Mouse (Mus musculus) G1E (cell line): ENCODE measurements at regions not wholly inside any gene's neighbourhood (a gene's known extent, or its start where the extent isn't known, plus 50 kb on each side); places are given as distances from the start of the nearest gene placed in this dataset.

Source experiments
- CTCF ChIP-seq: IDR thresholded peaks from 2 replicates; pipeline ENCODE4 v1.5.1; 2012; ENCODE audit warnings: low read depth, low read length, inconsistent platforms, mixed read lengths
- GATA1 ChIP-seq: IDR thresholded peaks from 2 replicates; pipeline ENCODE4 v1.6.1; 2012; ENCODE audit warnings: borderline replicate concordance, low read length, inconsistent platforms, mixed read lengths
- GATA2 ChIP-seq: IDR thresholded peaks from 2 replicates; pipeline ENCODE4 v1.6.1; 2012; ENCODE audit warnings: low read depth, low read length, inconsistent platforms, borderline replicate concordance
- POLR2AphosphoS5 ChIP-seq: IDR thresholded peaks from 2 replicates; pipeline ENCODE4 v1.6.1; 2012; ENCODE audit warnings: low read depth, low read length, inconsistent platforms; ENCODE audit not compliant: insufficient replicate concordance
- TAL1 ChIP-seq: conservative IDR thresholded peaks from 2 replicates; pipeline ENCODE4 v1.6.1; 2012; ENCODE audit warnings: low read depth, low read length, inconsistent platforms, mixed read lengths

- no peak for TF ChIP-seq CTCF
- TF ChIP-seq GATA1, result no peak
- TF ChIP-seq GATA2, result no peak
- TF ChIP-seq POLR2AphosphoS5, result no peak
- TF ChIP-seq TAL1, result no peak
These were observed 93.4 kb upstream of the Gas1 start for GRCm38 (mm10) chr13:60270526-60270925.
